Mouse (Mus musculus) erythroblast, embryonic 14.5 days (primary cell): ENCODE data around the gene Srsf3. TPM values are rescaled to one million over a fixed set of nuclear protein-coding genes. Genes with fewer than 3 reads are reported as not detected.

ENCODE experiments used
- H3K27me3 ChIP-seq: 2 replicates; pipeline ENCODE4 v1.6.1; 2012; ENCODE audit warnings: inconsistent platforms; ENCODE audit not compliant: control insufficient read depth
- H3K36me3 ChIP-seq: 2 replicates; pipeline ENCODE4 v1.6.1; 2012; ENCODE audit warnings: mild to moderate bottlenecking, inconsistent platforms; ENCODE audit not compliant: control insufficient read depth
- H3K4me1 ChIP-seq: 2 replicates; pipeline ENCODE4 v1.6.1; 2012; ENCODE audit warnings: inconsistent platforms; ENCODE audit not compliant: control insufficient read depth
- H3K4me3 ChIP-seq: replicated peaks from 2 replicates; pipeline ENCODE3; 2012; ENCODE audit warnings: moderate library complexity, mild to moderate bottlenecking, inconsistent platforms
- H3K9me3 ChIP-seq: 2 replicates; pipeline ENCODE4 v1.6.1; 2012; ENCODE audit warnings: low read length, inconsistent platforms, mixed read lengths; ENCODE audit not compliant: control insufficient read depth
- GATA1 ChIP-seq: IDR thresholded peaks from 2 replicates; pipeline ENCODE4 v1.6.1; 2012; ENCODE audit warnings: low read length, inconsistent platforms, mixed read lengths
- TAL1 ChIP-seq: IDR thresholded peaks from 3 replicates; pipeline ENCODE4 v1.6.1; 2012; ENCODE audit warnings: low read length, inconsistent platforms, mixed read lengths
- polyA plus RNA-seq: library from polyadenylated mRNA; stranded (reverse); fragments of >175 nt; gene quantifications from 2 replicates; pipeline ENCODE4 v1.2.3, GENCODE M21; 2012

Gene Srsf3
- polyA plus RNA-seq, 1 experiment, result 3.2 TPM

GRCm38 (mm10) chr17:28994615-28995014, 37.8 kb upstream of the Srsf3 start:
- H3K4me1 ChIP-seq, result no peaks in the 10 kb centered on the region; the same call in none of the 2 replicates
- H3K9me3 ChIP-seq, result no peaks in the 10 kb centered on the region
- H3K27me3 ChIP-seq, result no peaks in the 10 kb centered on the region
- H3K36me3 ChIP-seq, result peaks cover 76% of the 10 kb centered on the region
- TF ChIP-seq GATA1 (no peak), TAL1 (no peak)
- H3K4me3 ChIP-seq, result no peak overlapping the region

- no peaks in the 10 kb centered on the region for H3K27me3 ChIP-seq
- TF ChIP-seq TAL1, result no peak
- no peak for TF ChIP-seq GATA1
- H3K36me3 ChIP-seq, result peaks cover 61% of the 10 kb centered on the region
- H3K9me3 ChIP-seq, result no peaks in the 10 kb centered on the region
- no peak overlapping the region for H3K4me3 ChIP-seq
- peaks cover 18% of the 10 kb centered on the region for H3K4me1 ChIP-seq
Observed at GRCm38 (mm10) chr17:29000465-29000864, 32.0 kb upstream of the Srsf3 start.

- Histone ChIP-seq H3K27me3 (no peaks in the 10 kb centered on the region), H3K4me3 (no peak overlapping the region), H3K4me1 (peaks cover 42% of the 10 kb centered on the region), H3K9me3 (no peaks in the 10 kb centered on the region), H3K36me3 (peaks cover 32% of the 10 kb centered on the region)
- TF ChIP-seq TAL1 (no peak), GATA1 (no peak)
Observed at GRCm38 (mm10) chr17:29003740-29004139, 28.7 kb upstream of the Srsf3 start.

- H3K4me3 ChIP-seq, result no peak overlapping the region
- H3K36me3 ChIP-seq, result peaks cover 20% of the 10 kb centered on the region
- TF ChIP-seq TAL1 (no peak), GATA1 (no peak)
- H3K27me3 ChIP-seq, result no peaks in the 10 kb centered on the region
- H3K9me3 ChIP-seq, result no peaks in the 10 kb centered on the region
- H3K4me1 ChIP-seq, result peaks cover 42% of the 10 kb centered on the region
Observed at GRCm38 (mm10) chr17:29005002-29005401, 27.4 kb upstream of the Srsf3 start.

- Histone ChIP-seq H3K27me3 (no peaks in the 10 kb centered on the region), H3K36me3 (peaks cover 8% of the 10 kb centered on the region), H3K9me3 (no peaks in the 10 kb centered on the region), H3K4me1 (peaks cover 42% of the 10 kb centered on the region), H3K4me3 (peak overlapping the region; percentile 89)
- TF ChIP-seq GATA1 (no peak), TAL1 (no peak)
Observed at GRCm38 (mm10) chr17:29006812-29007211, 25.6 kb upstream of the Srsf3 start.

GRCm38 (mm10) chr17:29007243-29007640, 25.2 kb upstream of the Srsf3 start:
- TF ChIP-seq GATA1, result no peak
- no peak for TF ChIP-seq TAL1
- Histone ChIP-seq H3K4me3 (peak overlapping the region; percentile 89), H3K9me3 (no peaks in the 10 kb centered on the region), H3K36me3 (peaks cover 8% of the 10 kb centered on the region), H3K4me1 (peaks cover 42% of the 10 kb centered on the region), H3K27me3 (no peaks in the 10 kb centered on the region)

GRCm38 (mm10) chr17:29007641-29008325, 24.6 kb upstream of the Srsf3 start, which contains the start of gene Stk38:
Stk38 (minus strand) TSS chr17:29007995.
- peaks cover 8% of the 10 kb centered on the region for H3K36me3 ChIP-seq
- H3K9me3 ChIP-seq, result no peaks in the 10 kb centered on the region
- peaks cover 40% of the 10 kb centered on the region for H3K4me1 ChIP-seq
- H3K4me3 ChIP-seq, result peak within 1 kb of the TSS; percentile 89
- H3K27me3 ChIP-seq, result no peaks in the 10 kb centered on the region
- TF ChIP-seq TAL1 (no peak), GATA1 (no peak)

- Histone ChIP-seq H3K36me3 (peaks cover 8% of the 10 kb centered on the region), H3K4me1 (peaks cover 40% of the 10 kb centered on the region), H3K4me3 (peak overlapping the region; percentile 89), H3K9me3 (no peaks in the 10 kb centered on the region), H3K27me3 (no peaks in the 10 kb centered on the region)
- no peak for TF ChIP-seq TAL1
- no peak for TF ChIP-seq GATA1
Observed at GRCm38 (mm10) chr17:29008326-29008650, 24.1 kb upstream of the Srsf3 start.

- H3K36me3 ChIP-seq, result peaks cover 5% of the 10 kb centered on the region
- no peaks in the 10 kb centered on the region for H3K27me3 ChIP-seq
- no peak overlapping the region for H3K4me3 ChIP-seq
- TF ChIP-seq GATA1 (no peak), TAL1 (no peak)
- H3K9me3 ChIP-seq, result no peaks in the 10 kb centered on the region
- H3K4me1 ChIP-seq, result peaks cover 35% of the 10 kb centered on the region
Observed at GRCm38 (mm10) chr17:29009181-29009580, 23.2 kb upstream of the Srsf3 start.

- Histone ChIP-seq H3K4me1 (peaks cover 7% of the 10 kb centered on the region), H3K4me3 (no peak overlapping the region), H3K27me3 (no peaks in the 10 kb centered on the region), H3K36me3 (no peaks in the 10 kb centered on the region), H3K9me3 (no peaks in the 10 kb centered on the region)
- TF ChIP-seq GATA1 (no peak), TAL1 (no peak)
Observed at GRCm38 (mm10) chr17:29014235-29014634, 18.2 kb upstream of the Srsf3 start.
